Mouse (Mus musculus) gastrocnemius, adult 2 months (tissue): Measurements from ENCODE around the gene Defb30. TPM values are rescaled to one million over a fixed set of nuclear protein-coding genes. Genes with fewer than 3 reads are reported as not detected.

ENCODE experiments used
- DNase-seq: peaks from one replicate; pipeline ENCODE4 v3.0.0; 2022
- H3K27ac ChIP-seq: fragments of 200-600 bp; 2 replicates; pipeline ENCODE4 v1.8.1; 2022; ENCODE audit warnings: mild to moderate bottlenecking
- H3K4me3 ChIP-seq: fragments of 200-600 bp; 2 replicates; pipeline ENCODE4 v1.8.1; 2022; ENCODE audit warnings: mild to moderate bottlenecking, moderate library complexity
- CTCF ChIP-seq: fragments of 200-600 bp; IDR thresholded peaks from 2 replicates; pipeline ENCODE4 v1.8.1; 2022; ENCODE audit warnings: antibody characterized with exemption, mild to moderate bottlenecking, moderate library complexity
- intact Hi-C: fragments of 180-260 bp; cut with DNase I; formaldehyde crosslinking; loops from one replicate; pipeline ENCODE4 v1.15.1; 2025
- long read RNA-seq, 2 experiments: library from polyadenylated mRNA; stranded (forward); transcript quantifications; one replicate each; pipeline ENCODE4 v2.0.0; 2021
- total RNA-seq, 2 experiments: library from RNA; stranded (reverse); gene quantifications; 2 replicates each; pipeline ENCODE4 v1.2.3; 2021

The Defb30 gene
- not detected for total RNA-seq
- long read RNA-seq, experiment 1 = 0 reads
- long read RNA-seq, experiment 2 = 0 reads

- DNase-seq = no peak
- no peak for TF ChIP-seq CTCF
- Histone ChIP-seq H3K27ac (no peak within 1 kb of the TSS), H3K4me3 (no peak within 1 kb of the TSS)
- intact Hi-C loops = no loop called here
These were observed at the start of gene Defb30 for GRCm38 (mm10) chr14:63049910-63050370. TSS of gene Defb30 (minus strand) at chr14:63049960.

- Histone ChIP-seq H3K4me3 (no peak overlapping the region), H3K27ac (no peak overlapping the region)
- DNase-seq = no peak
- TF ChIP-seq CTCF = no peak
- intact Hi-C loops = loop anchor here (10.0 kb wide), 1 partner anchor 287 kb away; no protein-coding TSS in a partner anchor
These were observed 17.9 kb upstream of the Defb30 start for GRCm38 (mm10) chr14:63067708-63068107.

GRCm38 (mm10) chr14:63066630-63067310 is 17.0 kb upstream of the Defb30 start:
- Histone ChIP-seq H3K27ac (no peak overlapping the region), H3K4me3 (peak overlapping the region; percentile 35)
- TF ChIP-seq CTCF = peak; percentile 94; the same call in 1 of the 2 replicates
- intact Hi-C loops = loop anchor here (10.0 kb wide), 1 partner anchor 288 kb away; no protein-coding TSS in a partner anchor
- peak; percentile 71 for DNase-seq

GRCm38 (mm10) chr14:63065391-63065790 is 15.6 kb upstream of the Defb30 start:
- intact Hi-C loops = loop anchor here (10.0 kb wide), 1 partner anchor 289 kb away; no protein-coding TSS in a partner anchor
- Histone ChIP-seq H3K27ac (no peak overlapping the region), H3K4me3 (no peak overlapping the region)
- DNase-seq = no peak
- TF ChIP-seq CTCF = no peak

- intact Hi-C loops = loop anchor here (10.0 kb wide), 1 partner anchor 293 kb away; no protein-coding TSS in a partner anchor
- DNase-seq = no peak
- H3K27ac ChIP-seq = no peak overlapping the region
- no peak for TF ChIP-seq CTCF
- no peak overlapping the region for H3K4me3 ChIP-seq
These were observed 12.4 kb upstream of the Defb30 start for GRCm38 (mm10) chr14:63062184-63062583.

GRCm38 (mm10) chr14:63060361-63060760 is 10.6 kb upstream of the Defb30 start:
- intact Hi-C loops = loop anchor here (10.0 kb wide), 1 partner anchor 294 kb away; no protein-coding TSS in a partner anchor
- Histone ChIP-seq H3K27ac (no peak overlapping the region), H3K4me3 (no peak overlapping the region)
- no peak for TF ChIP-seq CTCF
- no peak for DNase-seq

GRCm38 (mm10) chr14:63054729-63055128 is 5.0 kb upstream of the Defb30 start:
- intact Hi-C loops = no loop called here
- H3K27ac ChIP-seq = no peak overlapping the region
- TF ChIP-seq CTCF = no peak
- DNase-seq = peak; percentile 39
- no peak overlapping the region for H3K4me3 ChIP-seq

- DNase-seq = peak; percentile 62
- Histone ChIP-seq H3K4me3 (no peak overlapping the region), H3K27ac (no peak overlapping the region)
- peak; percentile 72 for TF ChIP-seq CTCF
- intact Hi-C loops = no loop called here
These were observed 1.0 kb upstream of the Defb30 start for GRCm38 (mm10) chr14:63050769-63051168.

- TF ChIP-seq CTCF = no peak
These were observed 3.1 kb downstream of the Defb30 start, which contains the start of gene Defb42 for GRCm38 (mm10) chr14:63046691-63047090. TSS of gene Defb42 (plus strand) at chr14:63046991.

GRCm38 (mm10) chr14:63020524-63021156 is 29.1 kb downstream of the Defb30 start:
- TF ChIP-seq CTCF = no peak
- DNase-seq = no peak
- Histone ChIP-seq H3K27ac (no peak overlapping the region), H3K4me3 (no peak overlapping the region)
- intact Hi-C loops = no loop called here

More at GRCm38 (mm10) chr14:63046691-63047090, 3.1 kb downstream of the Defb30 start, which contains the start of gene Defb42:
- intact Hi-C loops = no loop called here
- no peak within 1 kb of the TSS for H3K4me3 ChIP-seq
- DNase-seq = no peak
- H3K27ac ChIP-seq = no peak within 1 kb of the TSS

GRCm38 (mm10) chr14:63014667-63015066 is 35.1 kb downstream of the Defb30 start:
- no peak overlapping the region for H3K4me3 ChIP-seq
- no peak for DNase-seq
- no peak for TF ChIP-seq CTCF
- H3K27ac ChIP-seq = no peak overlapping the region
- intact Hi-C loops = no loop called here

GRCm38 (mm10) chr14:63013082-63013481 is 36.7 kb downstream of the Defb30 start:
- no peak for DNase-seq
- Histone ChIP-seq H3K27ac (no peak overlapping the region), H3K4me3 (no peak overlapping the region)
- intact Hi-C loops = no loop called here
- TF ChIP-seq CTCF = no peak

- intact Hi-C loops = no loop called here
- Histone ChIP-seq H3K27ac (no peak within 1 kb of the TSS), H3K4me3 (no peak within 1 kb of the TSS)
- TF ChIP-seq CTCF = no peak
- no peak for DNase-seq
These were observed 38.3 kb downstream of the Defb30 start, which contains the start of gene Defb43 for GRCm38 (mm10) chr14:63011471-63011870. TSS of gene Defb43 (plus strand) at chr14:63011771.
